Mouse (Mus musculus) embryo, embryonic 11 days (tissue): Measurements from ENCODE around the gene Riox2.

Source experiments
- DNase-seq: peaks from one replicate; pipeline ENCODE4 v3.0.0-alpha.2; 2015

The Riox2 gene

GRCm38 (mm10) chr16:59521752-59522423, 50.3 kb downstream of the Riox2 start:
- no peak for DNase-seq

DNA sequence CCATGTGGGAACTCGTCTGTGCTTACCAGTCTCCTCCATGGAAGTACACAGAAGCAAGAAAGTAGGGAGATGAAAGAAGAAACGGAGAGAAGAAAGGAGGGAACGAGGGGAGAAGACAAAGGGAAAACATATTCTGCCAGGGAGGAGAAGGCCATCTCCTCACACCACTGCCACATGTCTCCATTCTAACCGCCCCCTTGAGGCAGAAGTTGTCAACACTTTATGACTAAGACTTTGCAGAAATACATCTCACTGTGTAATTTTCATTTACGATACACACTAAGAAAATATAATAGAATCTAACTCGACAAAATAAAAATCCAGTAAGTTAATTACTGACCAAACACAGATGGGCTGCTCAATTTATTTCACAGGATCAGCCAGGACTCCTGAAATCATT, 55.4 kb downstream of the Riox2 start:
- DNase-seq: no peak

- DNase-seq: no peak
These were observed 58.0 kb downstream of the Riox2 start for GRCm38 (mm10) chr16:59529570-59529969.

GRCm38 (mm10) chr16:59531243-59531642, 59.7 kb downstream of the Riox2 start:
- no peak for DNase-seq

- no peak for DNase-seq
These were observed 61.0 kb downstream of the Riox2 start for GRCm38 (mm10) chr16:59532561-59532960.

GRCm38 (mm10) chr16:59534349-59534748, 62.8 kb downstream of the Riox2 start:
- DNase-seq: no peak

DNA sequence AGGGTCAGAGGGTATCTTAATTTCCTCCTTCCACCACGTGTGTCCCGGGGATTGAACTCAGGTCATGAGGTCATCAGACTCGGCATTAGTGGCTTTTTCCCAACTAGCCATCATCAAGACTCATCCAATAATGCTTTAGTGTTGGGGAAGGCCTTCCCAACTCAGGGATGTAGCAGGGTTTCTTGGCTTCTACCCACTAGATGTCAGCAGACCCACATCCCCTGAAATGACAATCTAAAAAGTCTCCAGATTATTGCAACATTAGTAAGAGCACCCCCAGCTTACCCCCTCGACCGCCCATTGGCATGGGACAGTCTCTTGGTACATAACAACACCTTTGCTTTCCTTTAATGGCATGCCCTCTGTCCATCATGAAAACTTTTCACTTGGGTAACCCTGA, 64.1 kb downstream of the Riox2 start:
- DNase-seq: no peak

DNA sequence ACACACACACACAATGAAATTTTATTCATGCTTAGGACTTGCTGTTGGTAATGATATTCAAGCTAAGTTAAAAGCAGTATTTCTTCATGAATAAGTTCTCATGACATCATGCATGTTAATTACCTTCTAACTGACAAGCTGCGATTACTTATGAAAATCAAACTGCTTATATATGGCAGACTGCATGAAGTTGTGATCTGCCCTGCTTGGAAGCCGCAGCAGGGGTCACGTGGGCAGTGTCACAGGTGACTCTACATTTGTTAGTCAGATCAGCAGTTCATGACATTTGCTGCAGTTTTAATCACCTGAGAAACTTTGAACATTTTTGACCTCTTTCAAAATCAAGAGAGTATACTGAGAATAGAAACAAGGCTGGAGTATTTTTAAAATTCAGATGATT, 69.4 kb downstream of the Riox2 start:
- no peak for DNase-seq

DNA sequence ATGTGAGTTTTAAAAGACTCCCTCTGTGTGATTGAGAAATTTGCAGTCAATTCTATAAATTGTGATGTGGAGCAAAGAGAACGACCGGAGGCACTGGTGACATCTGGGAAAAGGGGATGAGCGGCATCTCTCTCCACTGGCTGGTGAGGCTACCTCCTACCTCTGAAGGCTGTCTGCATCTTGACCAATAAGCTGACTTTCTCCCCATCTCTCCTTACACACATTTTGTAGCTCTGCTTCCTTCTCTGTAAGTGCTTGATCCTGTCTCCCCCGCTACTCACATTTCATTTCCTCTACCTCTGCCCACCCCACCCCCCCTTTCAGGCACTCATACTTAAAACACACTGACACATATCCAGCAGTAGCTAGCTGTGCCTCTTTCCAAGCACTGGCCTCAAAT, 69.8 kb downstream of the Riox2 start:
- no peak for DNase-seq
